Mouse (Mus musculus): Measurements from ENCODE around the gene Taz.

The Taz gene

GRCm38 (mm10) chrX:74281732-74282394 is at the start of gene Taz, which contains the start of gene Dnase1l1:
TSS of gene Taz (plus strand) at chrX:74281912.
TSS of gene Dnase1l1 (minus strand) at chrX:74282337.
- DNase-seq, result peak; percentile 49 to 59

- DNase-seq, result no peak
Observed at GRCm38 (mm10) chrX:74233196-74233595, 48.5 kb upstream of the Taz start.

GRCm38 (mm10) chrX:74240332-74240731 is 41.4 kb upstream of the Taz start:
- DNase-seq, result no peak

GRCm38 (mm10) chrX:74243396-74243795 is 38.3 kb upstream of the Taz start:
- DNase-seq, result no peak

GRCm38 (mm10) chrX:74243807-74244206 is 37.9 kb upstream of the Taz start:
- DNase-seq, result peak; percentile 76 to 80

GRCm38 (mm10) chrX:74244614-74245083 is 37.1 kb upstream of the Taz start:
- DNase-seq, result peak; percentile 37 to 47

GRCm38 (mm10) chrX:74245107-74245506 is 36.6 kb upstream of the Taz start:
- DNase-seq, result no peak

- peak; percentile 72 to 73 for DNase-seq
Observed at GRCm38 (mm10) chrX:74245687-74246086, 36.0 kb upstream of the Taz start.

- DNase-seq, result peak; percentile 79 to 81
Observed at GRCm38 (mm10) chrX:74246213-74246681, 35.5 kb upstream of the Taz start.

- no peak for DNase-seq
Observed at GRCm38 (mm10) chrX:74246693-74247092, 35.0 kb upstream of the Taz start.

GRCm38 (mm10) chrX:74248651-74249050 is 33.1 kb upstream of the Taz start:
- peak; percentile 61 to 65 for DNase-seq

GRCm38 (mm10) chrX:74249615-74250014 is 32.1 kb upstream of the Taz start, which contains the start of gene Flna:
TSS of gene Flna (minus strand) at chrX:74249820.
- peak; percentile 69 to 73 for DNase-seq

- DNase-seq, result peak; percentile 91 to 92
Observed at GRCm38 (mm10) chrX:74254153-74254887, 27.4 kb upstream of the Taz start, which contains the start of gene Emd. TSS of gene Emd (plus strand) at chrX:74254687.

GRCm38 (mm10) chrX:74254888-74255565 is 26.7 kb upstream of the Taz start:
- no peak for DNase-seq

GRCm38 (mm10) chrX:74257746-74258145 is 24.0 kb upstream of the Taz start:
- no peak for DNase-seq

GRCm38 (mm10) chrX:74269736-74270061 is 12.0 kb upstream of the Taz start:
- no peak for DNase-seq

- DNase-seq, result peak; percentile 92 to 93
Observed at GRCm38 (mm10) chrX:74270062-74270901, 11.4 kb upstream of the Taz start, which contains the start of gene Rpl10. TSS of gene Rpl10 (plus strand) at chrX:74270812.

- DNase-seq, result peak; percentile 51 to 58
Observed at GRCm38 (mm10) chrX:74270902-74271551, 10.7 kb upstream of the Taz start.

GRCm38 (mm10) chrX:74273422-74274322 is 8.0 kb upstream of the Taz start:
- no peak for DNase-seq

GRCm38 (mm10) chrX:74277916-74278315 is 3.8 kb upstream of the Taz start:
- no peak for DNase-seq
